Mouse (Mus musculus) retina, embryonic 14.5 days (tissue): ENCODE results near the gene Fbxl14.
A peak's percentile ranks its signal among the peaks of the same experiment; 100 is the strongest.

Experiments
- DNase-seq: peaks from one replicate; pipeline ENCODE4 v3.0.0-alpha.2; 2015; ENCODE audit warnings: low spot score

Fbxl14 gene

DNA sequence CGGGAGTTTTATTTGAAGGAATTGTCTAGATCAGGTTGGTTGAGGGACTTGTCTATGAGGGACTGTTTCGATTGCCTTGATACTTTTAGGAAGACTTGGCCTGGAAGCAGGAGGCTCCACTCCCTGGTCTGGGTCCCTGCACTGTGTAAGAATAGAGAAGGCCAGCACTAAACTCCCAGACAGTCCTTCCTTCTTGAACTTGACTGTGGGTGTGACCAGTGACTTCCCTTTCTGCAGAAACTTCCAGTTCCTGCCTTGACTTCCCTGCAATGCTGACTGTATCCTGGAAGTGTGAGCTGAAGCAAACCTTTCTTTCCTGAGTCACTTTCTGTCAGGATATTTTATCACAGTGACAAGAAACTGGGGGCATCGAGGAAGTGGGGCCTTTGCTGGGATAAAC, 8.7 kb upstream of the Fbxl14 start:
- DNase-seq, result no peak

DNA sequence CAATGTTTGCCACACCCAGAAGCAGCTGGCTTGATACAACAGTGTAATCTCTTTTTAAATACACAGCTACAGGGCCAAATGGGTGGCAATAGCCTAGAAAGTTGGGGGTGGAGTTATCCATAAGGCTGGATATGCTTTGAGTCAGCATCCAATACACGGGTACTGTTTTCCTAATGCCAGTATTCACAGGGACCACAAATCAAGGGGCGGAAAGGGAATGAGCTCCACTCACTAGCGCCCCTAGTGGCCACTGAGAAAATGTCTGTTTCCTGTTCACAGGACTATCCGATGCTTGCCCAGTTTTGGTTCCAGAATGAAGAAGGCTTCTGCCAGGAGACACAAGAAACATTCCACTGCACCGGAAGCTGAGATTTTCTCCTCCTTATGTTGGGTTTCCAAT, 7.3 kb upstream of the Fbxl14 start:
- DNase-seq, result peak; percentile 83

DNA sequence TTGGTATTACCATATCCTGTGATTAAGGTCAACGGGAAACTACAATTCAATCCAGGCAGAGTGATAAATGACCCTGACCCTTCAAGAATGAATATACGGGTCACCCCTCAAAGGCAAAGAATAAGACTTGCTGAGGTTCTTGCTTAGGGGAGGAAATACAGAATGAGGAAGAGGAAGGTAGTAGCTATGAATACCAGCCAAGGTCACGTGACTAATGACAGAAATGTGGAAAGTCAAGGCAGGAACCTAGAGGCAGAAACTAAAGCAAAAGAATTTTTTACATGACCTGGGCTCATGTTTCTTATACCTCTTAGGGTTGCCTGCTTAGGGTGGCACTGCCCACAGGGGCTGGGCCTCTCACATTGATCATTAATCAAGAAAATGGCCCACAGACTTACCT, 6.8 kb upstream of the Fbxl14 start:
- no peak for DNase-seq

DNA sequence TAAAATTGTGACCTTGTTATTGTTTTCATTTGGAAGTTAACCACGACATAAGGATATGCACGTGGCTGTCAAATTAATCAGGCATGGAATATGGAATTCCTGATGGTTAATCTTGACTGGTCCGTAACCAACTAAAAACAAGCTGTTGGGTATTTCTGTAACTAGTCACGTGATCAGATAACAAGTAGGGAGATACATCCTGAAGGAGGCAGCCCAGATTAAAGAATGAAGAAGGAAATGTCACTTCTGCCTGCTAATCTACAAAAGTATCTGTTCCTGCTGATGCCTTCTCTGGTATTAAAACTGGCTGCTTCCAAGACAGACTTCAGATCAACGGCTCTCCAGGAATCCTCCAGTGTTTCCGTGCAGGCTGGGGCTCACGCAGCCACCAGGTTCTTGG, 6.0 kb upstream of the Fbxl14 start:
- DNase-seq, result no peak

DNA sequence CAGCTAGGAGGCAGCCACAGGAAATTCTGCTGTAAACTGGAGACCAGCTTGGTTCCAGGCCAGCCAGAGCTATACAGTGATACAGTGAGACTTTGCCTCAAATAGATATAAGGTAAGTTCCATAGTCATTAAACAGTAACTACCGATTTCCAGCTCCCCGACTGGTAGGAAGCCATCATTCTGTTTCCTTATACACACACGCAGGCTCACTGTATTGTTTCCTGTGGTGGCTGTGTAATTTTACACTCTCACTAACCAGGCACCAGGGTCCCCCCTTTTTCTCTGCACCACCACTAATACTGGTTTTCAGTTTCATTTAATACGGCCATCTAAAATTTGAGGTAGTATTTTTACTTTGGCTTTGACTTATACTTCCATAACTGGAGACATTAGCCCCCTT, 5.5 kb upstream of the Fbxl14 start:
- DNase-seq, result no peak

DNA sequence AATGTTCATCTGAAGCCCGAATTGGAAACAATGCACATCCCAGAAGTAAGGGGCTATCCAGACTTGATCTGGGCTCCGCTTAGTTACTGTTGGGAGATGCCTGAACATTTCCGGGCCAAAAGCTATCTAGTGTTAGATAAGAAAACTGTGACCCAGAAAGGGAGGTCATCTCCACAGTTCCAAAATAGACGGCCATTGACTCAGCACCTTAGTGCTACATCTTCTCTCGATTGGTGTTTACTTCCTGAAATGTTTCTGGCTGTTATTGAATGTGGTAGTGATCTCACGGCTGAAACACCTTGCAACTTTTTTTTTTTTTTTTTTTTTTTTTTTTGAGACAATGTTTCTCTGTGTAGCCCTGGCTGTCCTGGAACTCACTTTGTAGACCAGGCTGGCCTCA, 3.5 kb upstream of the Fbxl14 start:
- no peak for DNase-seq

DNA sequence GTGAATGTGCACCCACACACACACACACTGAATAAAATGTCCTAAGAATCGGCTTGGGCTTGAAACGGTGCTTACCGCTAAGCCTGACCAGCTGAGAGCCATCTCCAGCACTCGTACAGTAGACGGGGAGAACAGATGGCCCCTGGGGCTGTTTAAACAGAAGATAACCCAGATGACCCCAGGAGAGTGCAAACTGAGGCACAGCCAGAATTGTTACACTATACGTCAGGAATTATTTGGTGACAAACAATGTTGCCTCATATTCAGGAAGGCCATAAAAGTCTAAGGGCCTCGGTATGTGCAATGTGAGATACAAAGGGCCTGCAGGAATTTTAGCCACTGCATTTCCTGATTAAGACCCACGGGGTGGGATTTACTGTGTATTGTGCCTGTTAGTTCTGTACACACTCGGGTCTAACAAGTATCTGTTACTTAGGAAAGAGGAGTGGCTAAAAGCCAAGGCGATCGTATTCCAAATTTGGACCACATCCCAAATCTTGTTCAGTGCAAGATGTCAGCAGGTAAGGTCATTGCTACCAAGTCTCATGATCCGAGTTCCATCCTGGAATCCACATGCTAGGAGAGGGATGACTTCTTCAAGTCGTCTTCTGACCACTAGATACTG, 1.7 kb upstream of the Fbxl14 start:
- no peak for DNase-seq

DNA sequence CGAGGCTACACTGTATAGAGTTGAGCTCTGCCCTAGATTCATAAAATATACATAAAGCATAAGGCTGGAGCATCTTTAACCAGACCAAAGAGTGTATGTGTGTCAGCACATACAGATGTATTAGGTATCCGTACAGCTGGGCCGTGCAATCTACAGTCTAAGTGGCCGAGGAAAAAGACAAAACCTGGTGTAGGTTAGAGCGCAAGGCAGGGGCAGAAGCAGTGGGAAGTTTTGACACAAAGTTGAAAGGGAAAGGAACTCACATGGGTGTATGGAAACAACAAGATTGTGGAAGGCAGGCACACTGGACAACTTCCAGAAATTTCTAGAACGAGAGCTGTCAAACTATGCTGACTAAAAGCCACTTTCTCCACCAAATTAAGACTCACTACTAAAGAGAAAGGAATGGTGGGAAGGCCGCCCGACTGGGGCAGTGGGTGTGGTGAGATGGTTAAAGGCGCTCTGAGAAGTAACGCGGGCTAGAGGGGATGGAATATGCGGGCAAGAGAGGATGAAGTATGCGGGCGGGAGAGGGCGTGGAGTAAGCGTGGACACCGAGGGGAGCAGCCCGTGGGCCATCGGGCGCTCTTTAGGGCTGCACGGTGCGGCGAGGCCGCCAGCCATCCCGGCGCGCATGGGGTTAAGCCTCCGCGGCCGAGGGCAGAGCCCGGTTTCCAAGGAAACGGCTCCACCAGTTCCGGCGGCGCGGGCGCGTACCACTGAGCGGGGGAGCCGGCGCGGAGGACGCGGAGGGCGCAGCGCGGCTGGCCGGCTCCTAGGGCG, 717 bp upstream of the Fbxl14 start:
- peak; percentile 94 for DNase-seq

DNA sequence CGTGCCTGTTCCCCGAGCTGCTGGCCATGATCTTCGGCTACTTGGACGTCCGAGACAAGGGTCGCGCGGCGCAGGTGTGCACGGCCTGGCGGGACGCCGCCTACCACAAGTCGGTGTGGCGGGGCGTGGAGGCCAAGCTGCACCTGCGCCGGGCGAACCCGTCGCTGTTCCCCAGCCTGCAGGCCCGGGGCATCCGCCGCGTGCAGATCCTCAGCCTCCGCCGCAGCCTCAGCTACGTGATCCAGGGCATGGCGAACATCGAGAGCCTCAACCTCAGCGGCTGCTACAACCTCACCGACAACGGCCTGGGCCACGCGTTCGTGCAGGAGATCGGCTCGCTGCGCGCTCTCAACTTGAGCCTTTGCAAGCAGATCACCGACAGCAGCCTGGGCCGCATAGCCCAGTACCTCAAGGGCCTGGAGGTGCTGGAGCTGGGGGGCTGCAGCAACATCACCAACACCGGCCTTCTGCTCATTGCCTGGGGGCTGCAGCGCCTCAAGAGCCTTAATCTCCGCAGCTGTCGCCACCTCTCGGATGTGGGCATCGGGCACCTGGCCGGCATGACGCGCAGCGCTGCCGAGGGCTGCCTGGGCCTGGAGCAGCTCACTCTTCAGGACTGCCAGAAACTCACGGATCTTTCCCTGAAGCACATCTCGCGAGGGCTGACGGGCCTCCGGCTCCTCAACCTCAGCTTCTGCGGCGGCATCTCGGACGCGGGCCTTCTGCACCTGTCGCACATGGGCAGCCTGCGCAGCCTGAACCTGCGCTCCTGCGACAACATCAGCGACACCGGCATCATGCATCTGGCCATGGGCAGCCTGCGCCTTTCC, 623 bp downstream of the Fbxl14 start:
- peak; percentile 69 for DNase-seq

DNA sequence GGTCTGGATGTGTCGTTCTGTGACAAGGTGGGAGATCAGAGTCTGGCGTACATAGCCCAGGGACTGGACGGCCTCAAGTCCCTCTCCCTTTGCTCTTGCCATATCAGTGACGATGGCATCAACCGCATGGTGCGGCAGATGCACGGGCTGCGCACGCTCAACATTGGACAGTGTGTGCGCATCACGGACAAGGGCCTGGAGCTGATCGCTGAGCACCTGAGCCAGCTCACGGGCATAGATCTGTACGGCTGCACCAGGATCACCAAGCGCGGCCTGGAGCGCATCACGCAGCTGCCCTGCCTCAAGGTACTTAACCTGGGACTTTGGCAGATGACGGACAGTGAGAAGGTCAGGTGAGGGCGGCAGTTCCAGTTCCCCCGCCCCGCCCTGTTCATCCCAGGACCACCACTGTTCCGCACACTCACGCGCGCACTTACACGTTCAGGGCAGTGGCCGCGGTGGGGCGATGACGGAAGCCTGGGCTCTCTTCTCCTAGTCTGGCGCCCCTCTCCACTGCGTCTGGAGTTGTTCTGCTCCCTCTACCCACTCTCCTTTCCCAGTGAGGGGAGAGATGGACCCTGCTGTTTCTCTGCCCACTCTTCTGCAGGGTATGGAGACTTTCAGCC, 1.4 kb downstream of the Fbxl14 start:
- DNase-seq, result peak; percentile 52

DNA sequence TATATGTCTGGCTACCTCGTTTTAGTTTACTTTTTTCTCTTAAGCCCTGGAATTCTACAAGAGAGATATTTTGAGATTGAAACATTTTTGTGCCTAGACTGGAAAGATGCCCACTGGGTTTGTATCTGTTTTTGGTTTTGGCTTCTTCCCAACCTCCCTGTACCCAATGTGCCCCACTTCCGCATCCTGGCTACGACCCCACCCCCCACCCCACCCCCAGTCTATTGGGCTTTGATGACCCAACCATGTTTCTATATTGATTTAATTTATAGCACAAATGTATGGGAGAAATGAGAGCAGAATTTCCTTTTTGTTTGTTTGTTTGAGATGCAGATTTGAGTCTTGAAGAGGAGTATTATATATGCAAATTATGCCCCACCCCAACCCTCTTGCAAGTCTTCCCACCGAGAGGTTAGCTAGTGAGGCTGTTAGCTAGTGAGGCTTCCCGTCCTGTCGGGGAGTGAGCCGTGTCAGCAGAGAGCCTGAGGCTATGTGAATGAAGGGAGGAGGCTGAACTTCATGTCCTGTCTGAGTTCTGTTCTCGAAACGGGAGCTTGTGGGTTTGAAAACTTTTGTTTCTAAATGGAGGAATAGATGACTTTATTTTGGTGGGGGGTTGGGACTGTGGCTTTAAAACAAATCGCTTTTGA, 2.4 kb downstream of the Fbxl14 start:
- DNase-seq, result peak; percentile 47

DNA sequence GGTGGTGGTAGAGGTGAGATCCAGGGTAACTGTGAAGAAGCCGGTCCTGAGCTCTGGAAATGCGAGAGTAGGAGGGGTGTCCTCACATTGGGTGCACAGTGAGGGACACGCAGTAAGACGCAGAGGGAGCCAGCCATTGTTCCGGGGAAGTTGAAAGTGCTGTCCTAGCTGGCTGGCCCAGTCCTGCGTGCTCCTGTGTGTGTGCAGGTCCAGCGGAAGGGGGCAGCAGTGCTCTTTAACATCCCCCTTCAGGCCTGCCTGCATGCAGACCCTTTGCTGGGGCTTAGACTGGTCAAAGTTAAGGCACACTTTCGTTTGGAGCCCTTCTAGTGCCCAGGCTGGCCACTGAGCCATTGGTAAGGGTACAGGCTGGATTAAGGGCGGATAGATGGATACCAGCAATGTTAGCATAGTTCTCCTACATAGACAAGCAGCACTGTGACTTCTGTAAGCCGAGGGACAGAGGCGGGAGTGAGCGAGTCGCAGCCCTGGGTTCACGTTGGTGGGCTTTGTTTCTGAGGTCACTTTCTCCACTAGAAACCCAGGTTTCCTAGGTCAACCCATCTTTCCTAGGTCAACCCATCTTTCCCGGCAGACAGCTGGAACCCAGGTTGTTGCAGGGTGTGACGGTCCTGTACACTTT, 3.6 kb downstream of the Fbxl14 start:
- peak; percentile 85 for DNase-seq

DNA sequence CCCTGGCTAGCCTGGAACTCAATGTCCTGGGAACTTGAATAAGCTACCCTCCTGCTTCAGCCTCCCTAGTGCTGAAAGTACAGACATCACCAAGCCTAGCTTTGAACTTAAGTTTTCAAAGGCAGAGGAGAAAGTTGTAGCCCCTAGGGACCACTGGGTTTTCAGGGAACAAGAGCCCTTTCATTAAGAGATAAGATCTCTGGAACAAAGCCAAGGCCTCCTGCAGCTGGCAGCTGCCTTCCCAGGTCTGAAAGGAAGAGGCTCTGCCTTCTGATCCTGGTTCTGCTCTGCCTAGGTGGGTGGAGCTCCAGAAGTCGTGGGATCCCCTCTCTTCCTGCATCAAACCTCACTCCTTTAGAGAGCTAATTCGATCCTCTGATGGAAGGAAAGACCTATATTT, 6.0 kb downstream of the Fbxl14 start:
- DNase-seq, result peak; percentile 38

DNA sequence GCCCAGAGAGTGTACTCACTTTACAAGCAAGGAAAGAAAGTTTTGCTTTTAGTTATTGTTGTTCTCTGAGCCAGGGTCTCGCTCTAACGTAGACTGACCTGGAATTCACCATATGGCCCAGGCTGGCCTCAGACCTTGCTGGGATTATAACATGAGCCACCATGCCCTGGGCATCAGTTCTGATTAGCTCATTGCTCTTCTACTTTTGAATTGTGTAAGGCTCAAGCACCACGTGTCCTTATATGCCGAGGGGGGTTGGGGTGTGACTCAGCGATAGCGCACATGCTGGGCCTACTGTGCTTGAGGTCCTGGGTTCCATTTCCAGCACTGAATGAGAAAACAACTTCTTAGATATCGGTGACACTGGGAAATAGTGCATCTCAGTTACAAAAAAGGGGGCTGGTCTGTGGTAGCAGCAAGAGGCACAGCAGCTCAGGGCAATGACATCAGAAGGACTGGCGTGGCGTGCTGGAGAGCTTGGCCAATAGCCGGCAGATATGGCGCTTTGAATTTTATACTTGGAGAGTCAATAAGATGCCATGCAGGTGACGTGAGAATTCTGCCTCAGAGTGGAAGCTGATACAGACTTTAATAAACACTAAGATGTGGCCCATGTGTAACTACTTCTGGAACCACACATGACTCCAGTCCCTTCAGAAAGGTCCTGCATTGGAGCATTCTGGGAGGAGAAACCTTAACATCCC, 7.1 kb downstream of the Fbxl14 start:
- peak; percentile 24 for DNase-seq

DNA sequence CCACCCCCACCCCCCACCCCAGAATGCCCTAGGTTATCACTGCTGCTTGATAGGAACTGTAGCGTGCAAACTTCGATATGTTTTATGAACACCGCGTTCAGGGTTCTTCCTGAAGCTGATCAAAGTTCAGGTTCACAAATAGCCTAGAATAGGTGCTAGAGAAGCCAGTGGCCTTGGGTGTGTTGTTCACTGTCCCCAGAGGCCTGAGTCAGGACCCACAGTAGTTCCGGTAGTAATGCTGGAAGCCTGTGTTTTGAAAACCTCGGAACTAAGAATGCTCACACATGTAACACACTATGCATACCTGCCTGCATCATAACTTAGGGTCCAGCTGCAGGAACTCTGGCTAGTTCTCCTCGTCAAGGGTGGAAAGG, 7.6 kb downstream of the Fbxl14 start:
- DNase-seq, result no peak

DNA sequence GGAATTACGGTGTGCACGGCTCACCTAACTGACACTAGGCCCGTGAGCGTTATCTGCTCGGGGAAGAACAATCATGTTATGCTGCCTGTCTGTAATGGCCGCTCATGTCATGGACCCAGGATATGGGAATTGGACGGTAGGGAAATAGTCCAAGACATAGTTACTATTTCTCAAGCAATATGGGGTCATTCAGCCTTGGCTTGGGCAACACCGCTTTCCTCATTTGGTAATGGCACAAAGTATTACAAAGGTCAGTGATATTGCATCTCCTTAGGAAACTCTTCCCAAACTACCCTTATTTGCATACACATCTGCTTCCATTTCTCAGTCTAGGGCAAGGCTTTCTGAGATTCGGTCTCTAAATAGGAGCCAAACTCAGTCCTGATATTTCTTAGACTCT, 8.2 kb downstream of the Fbxl14 start:
- DNase-seq, result no peak

DNA sequence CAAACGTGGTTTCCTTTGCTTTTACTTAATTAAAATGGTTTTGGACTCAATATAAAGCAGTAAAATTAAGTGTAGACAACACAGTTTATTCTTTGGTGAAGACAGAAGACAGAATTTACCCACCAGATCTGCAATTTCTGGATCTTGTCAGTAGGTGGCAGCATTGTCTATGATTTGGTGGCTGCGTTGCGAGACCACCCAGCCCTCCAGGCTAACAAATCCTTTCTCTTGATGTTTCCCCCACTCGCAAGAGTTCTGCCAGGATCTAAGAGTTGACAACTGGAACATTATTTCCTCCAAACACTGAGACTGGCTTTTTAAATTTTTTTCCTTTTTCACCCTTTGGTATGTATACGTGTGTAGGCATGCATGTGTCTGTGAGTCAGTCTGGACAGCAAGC, 10.3 kb downstream of the Fbxl14 start:
- DNase-seq, result peak; percentile 92

DNA sequence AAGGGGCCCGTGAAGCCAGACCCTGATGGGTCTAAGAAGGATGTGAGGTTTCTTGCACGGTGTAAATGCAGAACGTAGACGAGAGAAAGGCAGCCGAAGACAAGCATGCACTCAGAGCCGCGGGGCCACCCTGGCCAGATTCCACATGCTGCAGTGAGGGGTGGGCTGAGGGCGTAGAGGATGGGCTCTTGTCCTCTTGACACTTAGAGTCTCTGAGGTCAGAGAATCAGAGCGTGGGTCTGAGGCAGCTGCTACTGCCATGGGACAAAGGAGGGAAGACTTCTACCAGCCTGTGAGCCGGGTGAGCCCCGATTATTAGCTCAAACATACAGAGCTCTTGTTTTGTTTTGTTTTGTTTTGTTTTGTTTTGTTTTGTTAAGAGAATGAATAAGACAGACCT, 11.1 kb downstream of the Fbxl14 start:
- DNase-seq, result no peak

DNA sequence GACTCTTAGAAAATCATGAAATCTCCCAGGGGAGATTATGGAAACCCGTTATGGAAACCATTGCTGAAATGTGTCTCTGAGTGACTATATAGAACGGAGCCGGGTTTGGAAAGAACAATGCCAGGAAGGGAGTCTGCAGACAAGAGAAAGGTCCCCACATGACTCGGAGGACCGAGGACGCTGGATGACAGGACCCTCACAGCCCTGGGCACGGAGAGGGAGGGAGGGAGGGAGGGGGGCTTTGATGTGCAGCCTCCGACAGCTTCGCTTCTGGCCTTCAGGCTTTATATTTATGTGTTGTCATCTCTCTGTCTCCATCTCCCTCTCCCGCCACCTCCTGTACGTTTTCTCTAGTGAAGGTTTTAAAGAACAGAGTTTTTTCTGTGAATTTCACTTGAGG, 11.5 kb downstream of the Fbxl14 start:
- peak; percentile 49 for DNase-seq

DNA sequence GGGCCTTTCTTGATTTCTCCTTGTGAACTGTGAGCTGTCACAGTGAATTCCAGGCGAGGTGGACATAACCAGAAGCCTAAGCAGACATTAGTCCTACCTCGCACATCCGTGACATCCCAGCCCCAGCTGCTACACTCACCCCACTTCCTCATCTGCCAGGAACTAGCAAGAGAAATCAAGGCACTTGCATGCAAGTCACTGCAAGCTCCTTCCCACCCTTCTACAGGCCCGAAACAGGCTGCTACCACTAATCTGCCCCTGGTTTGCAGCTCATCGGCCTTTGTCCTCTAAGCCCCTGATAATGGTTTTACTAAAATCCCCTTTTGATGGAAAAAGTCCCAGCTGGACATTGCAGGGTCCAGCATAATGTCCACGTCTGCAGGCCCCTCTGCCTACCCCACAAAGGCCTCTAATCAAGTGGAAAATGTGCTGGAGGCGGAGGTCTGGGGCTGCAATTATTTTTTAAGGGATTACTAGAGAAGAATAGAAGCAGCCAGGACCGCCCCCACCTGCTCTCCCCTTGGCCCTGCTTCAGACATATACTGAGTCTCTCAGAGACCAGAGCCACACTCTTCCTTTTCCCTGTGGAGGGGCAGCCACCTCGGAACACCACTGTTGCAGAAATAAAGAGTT, 12.6 kb downstream of the Fbxl14 start:
- DNase-seq, result peak; percentile 73

DNA sequence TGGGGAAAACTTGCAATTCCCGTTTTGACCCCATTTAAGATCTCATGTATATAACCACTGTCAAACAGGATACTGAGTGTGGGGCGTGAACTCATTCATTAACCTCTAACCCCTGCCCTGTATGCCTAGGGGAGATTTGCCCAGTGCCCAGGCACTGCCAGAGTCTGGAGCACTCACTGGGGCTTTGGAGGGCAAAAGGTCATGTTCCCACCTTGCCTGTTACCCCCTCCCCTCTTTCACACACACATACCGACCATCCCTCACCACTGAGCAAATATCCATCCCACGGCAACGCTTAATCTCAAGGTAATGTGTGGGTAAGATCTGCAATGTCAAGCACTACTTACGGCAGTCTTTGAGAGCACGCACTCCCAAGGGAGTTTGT, 13.2 kb downstream of the Fbxl14 start:
- peak; percentile 59 for DNase-seq
